Mouse (Mus musculus) stomach, embryonic 16.5 days (tissue): ENCODE data around the gene Krtcap2. TPM values are rescaled to one million over a fixed set of nuclear protein-coding genes. Genes with fewer than 3 reads are reported as not detected.
A peak's percentile ranks its signal among the peaks of the same experiment; 100 is the strongest.

Experiments used
- ATAC-seq: fragments of 200-750 bp; cut with Nextera tagmentation; 2 replicates; pipeline ENCODE4 v1.8.0; 2017; ENCODE audit warnings: moderate number of reproducible peaks, moderate TSS enrichment; ENCODE audit not compliant: insufficient read depth, low FRiP score
- H3K27ac ChIP-seq: fragments of 300-500 bp; sonication (generic); 2 replicates; pipeline ENCODE4 v1.5.1; 2014; ENCODE audit warnings: low read length
- H3K27me3 ChIP-seq: fragments of 300-500 bp; sonication (generic); 2 replicates; pipeline ENCODE4 v1.6.1; 2014; ENCODE audit warnings: low read length, control low read depth, mixed read lengths; ENCODE audit not compliant: control insufficient read depth, insufficient read depth
- H3K36me3 ChIP-seq: fragments of 300-500 bp; sonication (generic); 2 replicates; pipeline ENCODE4 v1.6.1; 2014; ENCODE audit warnings: low read length; ENCODE audit not compliant: control insufficient read depth, insufficient read depth
- H3K4me1 ChIP-seq: fragments of 300-500 bp; sonication (generic); 2 replicates; pipeline ENCODE4 v1.6.1; 2014; ENCODE audit warnings: low read length, control low read depth, mixed read lengths; ENCODE audit not compliant: control insufficient read depth, insufficient read depth
- H3K4me2 ChIP-seq: fragments of 300-500 bp; sonication (generic); 2 replicates; pipeline ENCODE4 v1.6.1; 2014; ENCODE audit warnings: low read depth, low read length, mixed read lengths
- H3K4me3 ChIP-seq: fragments of 300-500 bp; sonication (generic); replicated peaks from 2 replicates; pipeline ENCODE4 v1.5.1; 2014; ENCODE audit warnings: mild to moderate bottlenecking, low read length
- H3K9ac ChIP-seq: fragments of 300-500 bp; sonication (generic); 2 replicates; pipeline ENCODE4 v1.6.1; 2014; ENCODE audit warnings: low read length
- H3K9me3 ChIP-seq: fragments of 300-500 bp; sonication (generic); replicated peaks from 2 replicates; pipeline ENCODE4 v1.6.1; 2016; ENCODE audit warnings: low read length, control low read depth; ENCODE audit not compliant: control insufficient read depth
- WGBS: fragments of 180-500 bp; shearing (Covaris S2); extraction: QIAGEN DNeasy Blood & Tissue Kit; methylation state at CpG from one replicate; pipeline ENCODE4 v1.1.7; 2014; 5-methylcytosine and 5-hydroxymethylcytosine counted together
- polyA plus RNA-seq: library from polyadenylated mRNA; unstranded; fragments of >200 nt; fragmentation: Nextera tagmentation; extraction: Ambion mirVana; gene quantifications from 2 replicates; pipeline ENCODE4 v1.2.1, GENCODE M21; 2015

Gene Krtcap2
- polyA plus RNA-seq, 1 experiment from 2014 or later, result 325 TPM

DNA sequence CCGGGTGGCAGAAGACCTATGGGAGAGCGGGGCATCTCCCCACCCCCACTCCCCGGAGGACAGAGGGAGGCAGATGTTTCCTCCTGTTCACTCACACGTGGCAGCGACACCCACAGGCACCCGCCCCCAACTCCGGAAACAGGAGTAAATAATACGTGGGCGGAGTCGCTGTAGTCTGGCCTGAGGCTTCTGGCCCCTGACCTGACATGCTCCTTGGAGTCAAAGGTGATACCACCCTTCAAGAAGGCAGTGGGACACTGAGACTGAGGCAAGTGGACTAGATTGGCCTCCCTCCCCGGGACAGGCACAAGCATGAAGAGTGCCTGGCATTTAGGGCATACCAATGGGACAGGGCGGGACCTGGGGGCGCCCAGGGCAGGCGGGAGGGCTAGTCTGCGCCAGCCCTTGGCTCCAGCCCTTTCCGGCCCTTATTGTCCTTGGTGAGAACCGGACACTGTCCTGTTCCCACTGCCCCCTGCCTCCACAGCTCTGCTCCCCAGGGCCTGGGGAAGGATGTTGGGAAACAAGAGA lies 5.7 kb downstream of the Krtcap2 start:
- Histone ChIP-seq H3K4me1 (peaks cover 27% of the 10 kb centered on the region), H3K4me3 (no peak overlapping the region), H3K9me3 (no peaks in the 10 kb centered on the region), H3K27me3 (no peaks in the 10 kb centered on the region), H3K36me3 (peaks cover 3% of the 10 kb centered on the region; the same call in 1 of the 2 replicates), H3K9ac (peak overlapping the region; percentile 38; the same call in 1 of the 2 replicates), H3K27ac (0 out of 2 replicates have a peak overlapping the region, but pooled peaks have one; percentile 38), H3K4me2 (peak overlapping the region; percentile 8; the same call in 1 of the 2 replicates)
- ATAC-seq, result peak; percentile 33; the same call in 1 of the 2 replicates
- 6% methylated on average over 17 of the region's 17 CpGs for WGBS

DNA sequence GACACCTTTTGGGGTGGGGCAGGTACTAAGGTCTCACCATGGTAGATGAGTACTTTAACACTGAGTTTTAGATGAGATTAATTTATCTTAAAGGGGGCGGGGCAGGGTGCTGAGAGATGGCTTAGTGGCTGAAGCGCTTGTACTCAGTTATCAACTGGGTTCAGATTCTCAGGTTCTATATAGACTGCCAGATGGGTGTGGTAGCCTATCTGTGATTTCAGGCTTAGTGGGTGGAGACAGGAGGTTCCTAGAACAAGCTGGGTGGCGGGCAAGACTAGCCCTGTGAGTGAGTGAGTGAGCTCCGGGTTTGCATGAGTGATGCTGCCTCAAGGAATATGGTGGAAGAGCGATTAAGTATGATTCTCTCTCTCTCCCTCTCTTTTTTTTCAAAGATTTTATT lies 9.2 kb downstream of the Krtcap2 start:
- WGBS, result 83% methylated on average over 5 of the region's 5 CpGs
- Histone ChIP-seq H3K4me3 (no peak overlapping the region), H3K4me2 (no peak overlapping the region), H3K4me1 (peaks cover 21% of the 10 kb centered on the region), H3K9ac (no peak overlapping the region), H3K27ac (no peak overlapping the region), H3K27me3 (no peaks in the 10 kb centered on the region), H3K9me3 (no peaks in the 10 kb centered on the region), H3K36me3 (no peaks in the 10 kb centered on the region)
- no peak for ATAC-seq

DNA sequence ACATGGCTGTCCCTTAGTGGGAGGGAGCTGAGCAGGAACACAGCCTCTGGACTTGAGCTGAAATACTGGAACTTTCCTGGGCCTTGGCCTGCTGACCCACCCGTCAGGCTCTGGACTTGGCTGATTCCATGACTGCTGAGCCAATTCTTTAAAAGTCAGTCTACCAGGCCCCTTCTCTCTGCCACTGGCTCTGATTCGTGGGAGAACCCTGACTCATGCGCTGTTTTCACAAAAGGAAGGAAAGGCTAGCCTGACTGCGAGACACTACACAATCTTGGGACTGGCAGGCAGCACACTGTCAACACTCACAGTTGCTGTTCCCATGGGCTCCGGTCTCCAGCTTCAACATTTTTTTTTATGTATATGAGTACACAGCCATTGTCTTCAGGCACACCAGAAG lies 10.4 kb downstream of the Krtcap2 start:
- no peaks in the 10 kb centered on the region for H3K36me3 ChIP-seq
- no peaks in the 10 kb centered on the region for H3K9me3 ChIP-seq
- ATAC-seq, result no peak
- H3K4me2 ChIP-seq, result no peak overlapping the region
- no peaks in the 10 kb centered on the region for H3K27me3 ChIP-seq
- no peak overlapping the region for H3K9ac ChIP-seq
- WGBS, result 83% methylated on average over 5 of the region's 5 CpGs
- H3K4me3 ChIP-seq, result no peak overlapping the region
- H3K4me1 ChIP-seq, result peaks cover 12% of the 10 kb centered on the region
- H3K27ac ChIP-seq, result no peak overlapping the region; the same call in 1 of the 2 replicates

DNA sequence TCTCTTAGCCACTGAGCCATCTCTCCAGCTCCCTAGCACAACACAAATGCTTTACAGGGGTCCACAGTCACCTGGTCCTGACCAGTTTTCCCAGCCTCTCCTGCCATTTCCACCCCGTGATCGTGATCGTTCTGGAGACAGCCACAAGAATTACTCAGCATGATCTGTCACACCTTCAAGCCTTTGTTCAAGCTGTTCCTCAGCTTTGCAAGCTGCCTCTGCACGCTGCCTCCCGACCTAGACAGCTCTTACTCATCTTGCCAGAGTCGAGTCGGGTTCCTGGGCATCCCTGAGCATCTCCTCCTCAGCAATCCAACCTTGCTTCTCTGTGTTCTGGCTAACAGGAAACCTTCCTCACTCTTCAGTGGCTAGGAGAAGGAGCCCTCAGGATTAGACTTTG lies 13.3 kb downstream of the Krtcap2 start, which contains the start of gene Dpm3:
Gene Dpm3, plus strand, starts transcription at position 283 of the 400 bp plus-strand sequence.
- Histone ChIP-seq H3K27me3 (no peaks in the 10 kb centered on the region), H3K9me3 (no peaks in the 10 kb centered on the region), H3K4me3 (no peak within 1 kb of the TSS), H3K27ac (no peak within 1 kb of the TSS), H3K9ac (no peak within 1 kb of the TSS), H3K36me3 (no peaks in the 10 kb centered on the region), H3K4me2 (no peak within 1 kb of the TSS), H3K4me1 (no peaks in the 10 kb centered on the region)
- WGBS, result 40% methylated on average over 7 of the region's 7 CpGs
- no peak for ATAC-seq

DNA sequence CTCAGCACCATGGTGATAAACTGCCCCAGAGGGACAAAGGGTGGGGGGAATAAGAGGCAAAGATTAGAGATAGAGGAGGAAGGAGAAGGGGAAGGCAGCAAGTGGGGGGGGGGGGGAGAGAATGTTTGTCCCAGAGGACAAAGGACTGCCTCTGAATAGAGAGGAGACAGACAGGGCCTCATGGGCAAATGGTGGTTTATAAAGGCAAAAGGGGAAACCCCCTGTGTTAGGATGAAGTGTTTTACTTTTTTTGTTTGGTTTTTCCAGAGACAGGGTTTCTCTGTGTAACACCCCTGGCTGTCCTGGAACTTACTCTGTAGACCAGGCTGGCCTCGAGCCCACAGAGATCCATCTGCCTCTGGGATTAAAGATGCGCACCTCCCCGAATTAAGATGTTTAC lies 14.4 kb downstream of the Krtcap2 start:
- 38% methylated on average over 3 of the region's 3 CpGs for WGBS
- no peak for ATAC-seq
- Histone ChIP-seq H3K4me3 (no peak overlapping the region), H3K9ac (no peak overlapping the region), H3K27ac (no peak overlapping the region), H3K27me3 (no peaks in the 10 kb centered on the region), H3K4me2 (no peak overlapping the region), H3K36me3 (no peaks in the 10 kb centered on the region), H3K9me3 (no peaks in the 10 kb centered on the region), H3K4me1 (no peaks in the 10 kb centered on the region)

DNA sequence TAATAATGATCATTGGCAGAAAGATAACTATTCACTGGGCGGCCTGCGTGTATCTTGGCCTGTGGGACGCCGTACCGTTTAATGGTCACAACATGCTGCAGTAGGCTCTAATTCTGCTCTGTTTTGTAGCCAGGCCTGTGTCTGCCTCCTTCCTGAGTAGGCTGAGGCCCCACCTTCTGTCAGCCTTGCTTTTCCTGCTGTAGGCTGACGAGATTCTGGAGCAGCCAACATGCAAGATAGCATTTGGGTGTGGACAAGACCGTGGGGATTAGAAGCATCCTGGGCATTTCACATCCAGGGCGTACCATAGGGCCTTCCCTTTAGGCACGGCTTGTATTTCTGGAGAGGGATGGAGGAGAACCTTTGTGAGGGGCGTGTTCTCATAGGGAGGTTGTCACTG lies 16.7 kb downstream of the Krtcap2 start:
- 61% methylated on average over 10 of the region's 10 CpGs for WGBS
- Histone ChIP-seq H3K9ac (no peak overlapping the region), H3K27ac (no peak overlapping the region)

DNA sequence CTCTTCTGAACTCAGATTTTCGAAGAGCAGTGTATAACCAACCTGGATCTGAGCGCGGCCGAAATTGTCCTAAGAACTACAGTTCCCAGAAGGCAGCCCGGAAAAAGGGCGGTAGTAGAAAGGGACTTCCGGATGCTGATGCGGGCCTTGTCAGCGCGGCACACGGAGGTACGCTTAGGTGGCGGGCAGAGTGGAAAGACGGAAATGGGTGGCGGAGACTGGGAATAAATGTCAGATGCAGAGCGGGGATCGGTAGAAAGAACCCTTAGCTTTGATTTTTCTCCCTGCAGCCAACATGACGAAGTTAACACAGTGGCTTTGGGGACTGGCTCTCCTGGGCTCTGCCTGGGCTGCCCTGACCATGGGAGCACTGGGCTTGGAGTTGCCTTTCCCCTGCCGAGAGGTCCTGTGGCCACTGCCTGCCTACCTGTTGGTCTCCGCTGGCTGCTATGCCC lies 20.7 kb downstream of the Krtcap2 start:
- whole genome bisulfite sequencing, result under 1% methylated on average over 20 of the region's 20 CpGs
- Histone ChIP-seq H3K9ac (peak overlapping the region; percentile 97), H3K27me3 (no peaks in the 10 kb centered on the region), H3K9me3 (no peaks in the 10 kb centered on the region), H3K36me3 (no peaks in the 10 kb centered on the region), H3K27ac (peak overlapping the region; percentile 80), H3K4me2 (peak overlapping the region; percentile 73), H3K4me3 (peak overlapping the region; percentile 83), H3K4me1 (peaks cover 33% of the 10 kb centered on the region)
- ATAC-seq, result peak; percentile 84

More for the DNA sequence above, 16.7 kb downstream of the Krtcap2 start:
- H3K4me2 ChIP-seq, result no peak overlapping the region
- no peak overlapping the region for H3K4me3 ChIP-seq
- H3K36me3 ChIP-seq, result no peaks in the 10 kb centered on the region
- peaks cover 6% of the 10 kb centered on the region for H3K4me1 ChIP-seq
- H3K27me3 ChIP-seq, result no peaks in the 10 kb centered on the region
- ATAC-seq, result no peak
- no peaks in the 10 kb centered on the region for H3K9me3 ChIP-seq

DNA sequence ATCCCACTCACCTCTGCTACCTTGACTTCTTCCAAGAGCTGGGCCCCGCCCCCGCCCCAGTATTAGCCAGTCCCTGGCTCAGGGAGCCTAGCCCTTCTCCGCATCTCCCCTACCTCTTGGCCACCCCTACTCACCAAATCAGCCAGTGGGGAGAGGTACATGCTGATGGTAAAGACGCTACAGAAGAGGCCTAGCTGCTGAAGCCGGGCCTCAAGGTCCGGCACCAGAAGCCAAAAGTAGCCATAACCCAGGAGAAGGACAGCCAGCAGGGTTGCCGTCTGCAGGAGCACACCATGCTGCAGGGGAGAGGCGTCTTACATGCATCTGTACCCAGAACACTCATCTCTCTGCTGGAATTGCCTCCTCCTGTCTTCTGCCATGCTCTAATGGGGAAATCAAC lies 23.1 kb downstream of the Krtcap2 start:
- WGBS, result 66% methylated on average over 8 of the region's 8 CpGs
- H3K4me1 ChIP-seq, result peaks cover 33% of the 10 kb centered on the region
- H3K4me3 ChIP-seq, result no peak overlapping the region

DNA sequence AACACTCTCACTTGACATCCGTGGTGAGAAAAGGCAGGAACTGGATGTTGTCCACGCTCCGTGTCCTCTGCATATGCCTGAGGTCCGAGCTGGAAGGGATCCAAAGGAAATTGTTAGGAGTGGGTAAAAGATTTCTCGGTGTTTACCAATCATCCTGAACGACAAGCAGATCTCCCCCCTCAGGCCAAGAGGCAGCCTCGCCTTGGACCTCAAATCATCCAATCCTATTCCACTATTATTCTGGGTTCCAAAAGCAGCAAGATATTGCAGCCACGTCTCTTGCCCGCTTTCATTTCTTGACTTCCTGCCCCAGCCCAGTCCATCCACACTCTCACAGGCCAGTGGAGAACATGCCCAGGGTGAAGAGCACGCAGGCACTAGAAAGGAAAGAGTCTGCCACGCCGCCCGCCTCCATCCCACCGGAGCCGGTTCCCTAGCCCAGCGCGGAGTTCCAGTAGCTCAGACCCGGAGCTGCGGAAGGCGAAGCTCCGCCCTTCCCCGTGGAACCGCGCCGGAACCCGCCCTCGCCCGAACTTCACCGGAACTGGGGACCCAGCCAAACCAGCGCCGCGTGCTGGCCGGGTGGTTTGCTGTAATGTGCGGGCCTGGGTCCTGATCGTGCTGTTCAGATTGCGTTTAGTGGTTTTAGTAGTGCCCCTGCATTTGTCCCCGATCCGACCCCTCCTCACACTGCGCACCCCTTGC lies 24.4 kb downstream of the Krtcap2 start, which contains the start of gene Slc50a1:
Gene Slc50a1, minus strand, starts transcription at position 520 of the 705 bp plus-strand sequence.
- Histone ChIP-seq H3K4me3 (peak within 1 kb of the TSS; percentile 60), H3K36me3 (peaks cover 6% of the 10 kb centered on the region; the same call in 1 of the 2 replicates), H3K4me2 (peak within 1 kb of the TSS; percentile 87), H3K27me3 (no peaks in the 10 kb centered on the region), H3K27ac (peak within 1 kb of the TSS; percentile 86), H3K9ac (peak within 1 kb of the TSS; percentile 85), H3K4me1 (peaks cover 33% of the 10 kb centered on the region), H3K9me3 (no peaks in the 10 kb centered on the region)
- ATAC-seq, result peak; percentile 66
- 2% methylated on average over 39 of the region's 39 CpGs for WGBS

More for the DNA sequence above, 23.1 kb downstream of the Krtcap2 start:
- Histone ChIP-seq H3K36me3 (0 out of 2 replicates have a peak, but pooled peaks cover 6% of the 10 kb centered on the region), H3K27ac (no peak overlapping the region), H3K27me3 (no peaks in the 10 kb centered on the region), H3K9me3 (no peaks in the 10 kb centered on the region), H3K4me2 (peak overlapping the region; percentile 87), H3K9ac (peak overlapping the region; percentile 85; the same call in 1 of the 2 replicates)
- no peak for ATAC-seq
